Mouse (Mus musculus) lung, postnatal 25 days (tissue): ENCODE data around the gene Erbb3.
"Not testable (repeated sequence)": the region's sequence is repeated elsewhere in the genome, so short reads cannot be mapped to it uniquely, and the experiment has no call there.

ENCODE experiments used
- DNase-seq: peaks from one replicate; pipeline ENCODE4 v3.0.0; 2022; ENCODE audit warnings: low spot score

Erbb3 gene

DNA sequence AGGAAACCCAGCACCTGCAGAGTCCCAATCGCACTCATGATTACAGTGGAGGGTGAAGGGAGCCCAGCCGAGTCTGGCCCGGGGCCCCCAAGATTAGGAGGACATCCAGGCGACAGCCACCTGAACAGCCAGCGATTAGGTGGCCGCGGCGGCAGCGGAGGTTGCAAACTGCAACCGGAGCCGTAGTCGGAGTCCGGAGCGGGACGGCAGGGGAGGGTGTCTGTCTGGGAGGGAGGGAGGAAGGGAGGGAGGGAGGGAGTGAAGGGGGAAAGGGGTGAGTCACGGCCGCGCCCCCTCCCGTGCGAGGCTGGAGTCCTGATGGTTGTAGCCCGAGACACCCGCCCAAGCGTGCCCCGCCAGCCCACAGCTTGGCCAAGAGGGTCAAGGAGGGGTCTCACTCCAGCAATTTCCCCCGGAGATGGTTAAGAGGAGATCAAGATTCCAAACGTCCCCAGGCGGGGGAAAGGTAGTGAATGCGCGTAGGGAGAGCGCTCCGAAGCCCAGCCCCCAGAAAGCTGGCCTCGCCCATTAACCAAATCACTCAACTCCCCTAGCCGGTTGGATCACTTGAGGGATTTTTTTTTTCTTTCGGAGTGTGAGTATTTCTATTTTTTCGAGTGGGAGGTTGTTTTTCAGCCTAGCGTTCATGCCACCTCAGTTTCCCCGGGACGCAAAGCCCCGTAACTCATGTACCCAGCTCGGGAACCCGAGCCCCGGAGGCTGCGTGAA is at the start of gene Erbb3:
Gene Erbb3 (minus strand): TSS at position 189 of the 729 bp plus-strand sequence.
- peak; percentile 77 for DNase-seq

DNA sequence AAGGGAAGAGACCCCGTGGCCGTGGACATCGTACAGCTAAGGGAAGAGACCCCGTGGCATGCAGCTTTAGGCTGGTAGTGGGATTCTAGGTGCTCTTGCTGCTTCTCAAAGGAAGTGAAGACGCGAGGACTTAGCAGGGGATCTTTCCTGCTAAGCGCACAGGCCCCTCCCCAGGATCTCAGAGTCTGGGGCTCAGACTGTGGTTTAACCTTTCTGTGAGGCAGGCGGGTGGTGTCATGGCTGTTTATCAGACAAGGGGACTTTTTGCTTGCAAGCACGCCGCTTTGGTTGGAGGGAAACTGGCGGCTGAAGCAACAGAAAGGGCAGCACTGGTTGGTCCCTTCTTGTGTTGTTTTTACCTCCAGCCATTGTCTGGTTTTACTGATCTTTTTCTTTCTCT is 47.6 kb upstream of the Erbb3 start:
- peak; percentile 29 for DNase-seq

DNA sequence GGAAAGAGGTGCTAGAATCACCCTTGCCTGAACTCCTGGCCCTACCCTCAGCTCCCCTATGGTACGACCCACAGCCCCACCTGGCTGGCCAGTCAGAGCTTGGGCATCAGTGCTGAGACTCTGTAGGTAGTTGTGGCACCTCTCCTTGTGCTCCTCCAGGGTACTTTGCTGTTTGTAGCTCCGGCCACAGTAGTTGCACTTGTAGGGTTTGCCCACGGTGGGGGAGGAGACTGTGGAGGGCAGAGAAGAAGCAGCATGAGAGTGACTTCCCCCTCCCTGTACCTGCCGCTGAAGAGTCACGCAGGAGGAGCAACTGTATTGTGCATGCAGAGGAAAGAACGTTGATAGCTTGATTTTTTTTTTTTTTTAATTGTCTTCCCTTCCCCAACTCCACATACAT is 47.1 kb upstream of the Erbb3 start:
- DNase-seq, result no peak

DNA sequence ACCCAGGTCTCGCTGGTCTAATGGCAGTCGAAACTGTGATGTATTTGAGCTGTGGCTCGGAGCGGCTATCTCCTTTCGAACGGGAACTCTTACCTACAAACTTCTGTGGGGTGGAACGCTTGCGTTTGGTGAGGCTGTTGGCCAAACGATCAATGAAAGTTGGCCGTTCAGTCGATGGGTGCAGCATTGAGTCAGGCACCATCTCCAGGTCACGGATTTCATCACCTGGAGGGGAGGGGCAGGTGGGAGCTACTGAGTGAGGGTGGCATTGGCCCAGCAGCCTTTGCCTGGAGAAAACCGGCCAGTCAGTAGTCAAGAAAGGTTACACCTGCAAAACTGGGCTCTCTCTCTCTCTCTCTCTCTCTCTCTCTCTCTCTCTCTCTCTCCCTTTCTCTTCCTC is 46.2 kb upstream of the Erbb3 start:
- no peak for DNase-seq

DNA sequence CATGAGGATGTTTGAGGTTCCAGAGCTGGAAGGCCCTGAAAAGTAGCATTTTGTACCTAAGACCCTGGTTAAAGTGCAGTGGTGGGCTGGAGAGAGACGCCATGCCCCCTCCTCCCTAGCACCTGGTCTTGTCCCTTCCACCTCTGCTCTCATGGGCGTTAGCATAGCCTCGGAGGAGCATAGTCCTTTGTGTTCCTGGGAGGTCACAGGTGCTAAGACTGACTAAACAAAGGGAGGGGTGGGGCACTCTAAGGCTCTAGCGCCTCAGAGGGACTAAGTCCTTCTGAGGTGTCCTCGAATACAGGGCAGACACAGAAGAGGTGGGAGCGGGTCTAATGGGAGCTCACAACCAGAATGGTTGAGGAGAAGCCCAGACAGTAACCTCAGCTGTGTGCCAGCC is 42.1 kb upstream of the Erbb3 start:
- no peak for DNase-seq

DNA sequence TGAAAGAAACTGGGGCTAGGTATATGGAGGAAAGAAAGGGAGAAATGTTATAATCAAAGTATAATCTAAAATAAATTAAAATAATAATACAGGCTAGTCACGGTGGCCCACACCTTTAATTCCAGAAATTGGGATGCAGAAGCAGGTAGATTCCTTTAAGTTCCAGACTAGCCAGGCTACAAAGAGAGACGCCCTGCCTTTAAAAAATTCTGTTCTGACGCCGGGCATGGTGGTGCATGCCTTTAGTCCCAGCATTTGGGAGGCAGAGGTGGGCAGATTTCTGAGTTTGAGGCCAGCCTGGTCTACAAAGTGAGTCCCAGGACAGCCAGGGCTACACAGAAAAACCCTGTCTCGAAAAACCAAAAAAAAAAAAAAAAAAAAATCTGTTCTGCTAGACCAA is 40.9 kb upstream of the Erbb3 start:
- DNase-seq, result not testable (repeated sequence)

DNA sequence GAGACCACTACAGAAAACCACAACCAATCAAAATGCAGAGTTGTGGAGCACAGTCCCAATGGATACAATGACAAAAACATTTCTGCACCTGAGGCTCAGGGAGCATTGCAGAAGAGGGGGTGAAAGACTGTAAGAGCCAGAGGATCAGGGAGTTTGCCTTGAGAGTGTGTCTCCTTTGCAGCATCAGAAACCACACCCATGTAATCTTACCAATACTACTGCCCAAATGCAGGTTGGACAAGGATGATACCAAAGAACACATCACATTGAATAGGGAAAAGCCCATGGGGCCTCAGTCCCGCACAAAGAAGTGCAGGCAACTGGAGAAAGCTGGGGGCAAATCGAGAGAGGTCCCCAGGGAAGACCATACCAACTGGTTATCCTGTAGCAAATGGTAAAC is 40.3 kb upstream of the Erbb3 start:
- no peak for DNase-seq

DNA sequence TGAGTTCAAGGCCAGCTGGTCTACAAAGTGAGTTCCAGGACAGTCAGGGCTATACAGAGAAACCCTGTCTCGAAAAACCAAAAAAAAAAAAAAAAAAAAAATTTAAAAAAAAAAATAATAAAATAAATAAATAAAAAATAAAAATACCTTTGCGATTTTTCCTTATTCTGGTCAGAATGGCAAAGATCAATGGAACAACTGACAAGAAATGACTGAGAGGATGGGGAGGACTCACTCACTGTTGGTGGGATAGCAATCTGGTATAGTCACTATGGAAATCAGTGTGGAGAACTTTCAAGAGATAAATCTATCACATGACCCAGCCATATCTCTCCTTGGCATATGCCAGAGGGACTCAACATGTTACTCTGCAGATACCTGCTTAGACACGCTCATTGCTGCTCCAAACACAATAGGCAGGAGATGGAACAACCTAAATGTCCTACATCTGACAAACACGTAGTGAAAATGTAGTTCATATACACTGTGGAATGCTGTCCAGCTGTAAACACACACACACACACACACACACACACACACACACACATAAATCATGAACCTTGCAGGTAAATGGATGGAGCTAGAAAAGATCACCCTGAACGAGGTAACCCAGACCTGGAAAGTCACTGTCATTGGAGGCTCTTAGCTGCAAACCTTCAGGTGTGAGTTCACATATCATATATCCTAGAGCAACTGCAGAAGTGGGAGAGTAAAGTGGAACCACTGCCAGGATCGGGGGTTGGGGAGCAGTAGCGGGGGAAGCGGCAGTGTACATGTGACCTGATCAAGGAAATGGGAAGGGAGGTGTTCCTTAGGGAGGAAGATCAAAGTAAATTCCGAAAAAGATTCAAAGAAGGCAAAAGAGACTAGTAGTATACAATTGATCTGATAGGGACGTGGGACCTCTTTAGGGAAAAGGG is 38.2 kb upstream of the Erbb3 start:
- DNase-seq, result no peak

DNA sequence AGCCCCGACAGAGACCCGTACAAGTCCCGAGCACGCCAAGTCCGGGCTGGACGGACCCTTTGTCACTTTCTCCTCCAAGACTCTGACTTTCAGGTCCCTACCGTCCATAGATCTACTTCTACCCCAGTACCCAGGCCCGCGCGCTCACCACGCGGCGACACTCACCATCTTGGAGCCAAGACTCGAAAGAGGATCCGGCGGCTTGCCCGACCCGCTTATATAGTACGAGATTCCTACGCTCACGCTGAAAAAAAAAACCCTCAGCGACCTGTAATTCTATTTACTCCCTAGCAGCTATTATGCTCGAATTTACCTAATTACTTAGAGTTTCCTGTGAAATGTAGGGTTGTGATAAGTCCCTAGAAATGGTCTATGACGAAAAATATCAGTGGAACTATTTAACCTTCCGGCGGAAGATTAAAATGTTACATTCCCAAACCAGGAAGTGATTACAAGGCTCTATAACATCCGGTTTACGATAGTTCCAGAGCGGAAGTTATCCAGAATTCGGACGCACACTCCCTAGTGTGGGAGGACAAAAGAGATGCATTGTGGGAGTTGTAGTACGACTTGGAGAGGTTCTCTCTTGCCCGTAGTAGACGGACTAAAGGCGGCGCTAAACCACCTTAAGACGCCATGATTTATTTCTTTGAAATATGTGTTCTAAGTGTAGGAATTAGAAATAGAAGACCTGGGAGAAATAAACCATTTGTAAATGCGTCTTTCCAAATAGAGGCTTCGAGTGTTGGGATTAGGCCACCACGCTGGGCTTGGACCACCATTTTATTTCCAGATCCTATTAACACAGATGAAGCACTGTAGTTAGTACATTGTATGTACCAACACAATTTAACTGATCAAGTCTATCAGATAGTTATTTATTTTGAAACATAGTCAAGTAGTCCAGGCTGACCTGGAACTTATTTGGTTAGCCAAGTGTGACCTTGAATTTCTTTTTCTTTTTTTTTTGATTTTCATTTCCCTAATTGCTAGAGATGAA is 37.2 kb upstream of the Erbb3 start, which contains the start of gene Rps26:
Gene Rps26 (minus strand): TSS at position 437 of the 1,000 bp plus-strand sequence.
- peak; percentile 98 for DNase-seq

DNA sequence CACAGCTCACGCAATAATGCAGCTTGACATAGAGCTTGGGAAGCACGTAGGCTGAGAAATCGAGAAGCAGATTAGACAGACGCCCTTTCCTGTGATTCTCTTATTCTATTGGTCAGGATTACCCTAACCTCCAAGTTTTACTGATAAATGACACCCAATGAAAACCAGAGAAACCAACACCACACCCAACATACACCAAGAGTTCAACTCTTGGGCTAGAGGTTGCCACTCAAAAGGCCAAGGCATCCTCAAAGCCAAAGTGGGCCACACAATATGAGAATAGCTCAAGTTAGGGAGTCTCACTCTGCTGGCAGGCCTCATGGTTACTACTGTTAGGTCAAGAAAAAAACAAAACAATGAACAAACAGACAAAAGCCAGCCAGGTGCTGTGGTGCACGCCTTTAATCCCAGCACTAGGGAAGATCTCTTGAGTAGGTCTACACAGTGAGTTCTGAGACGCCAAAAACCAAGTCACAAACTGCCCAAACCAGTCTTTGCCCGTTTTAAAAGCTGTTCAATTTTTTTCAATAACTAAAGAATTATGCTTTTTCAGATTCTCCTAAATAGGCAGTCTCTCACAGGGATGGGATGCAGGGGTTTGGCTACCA is 35.9 kb upstream of the Erbb3 start:
- DNase-seq, result no peak

DNA sequence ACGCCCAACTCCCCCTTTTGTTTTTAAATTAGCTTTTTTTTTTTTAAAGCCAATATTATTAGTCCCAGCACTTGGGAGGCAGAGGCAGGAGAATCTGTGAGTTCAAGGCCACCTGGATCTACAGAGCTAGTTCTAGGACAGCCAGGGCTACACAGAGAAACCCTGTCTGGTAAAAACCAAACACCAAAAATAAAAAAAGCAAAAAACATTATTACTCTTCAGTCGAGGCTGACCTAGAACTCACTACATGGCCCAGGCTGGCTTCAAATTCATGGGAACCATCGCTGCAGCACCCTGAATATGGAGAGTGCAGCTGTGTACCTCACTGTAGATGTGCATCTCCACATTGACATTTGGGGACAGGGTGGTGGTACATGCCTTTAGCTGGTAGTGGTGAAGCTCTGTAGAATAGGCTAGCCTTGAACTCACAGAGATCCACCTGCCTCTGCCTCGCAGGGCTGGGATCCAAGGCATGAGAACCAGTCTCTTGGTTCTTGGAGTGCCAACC is 33.7 kb upstream of the Erbb3 start:
- DNase-seq, result not testable (repeated sequence)

DNA sequence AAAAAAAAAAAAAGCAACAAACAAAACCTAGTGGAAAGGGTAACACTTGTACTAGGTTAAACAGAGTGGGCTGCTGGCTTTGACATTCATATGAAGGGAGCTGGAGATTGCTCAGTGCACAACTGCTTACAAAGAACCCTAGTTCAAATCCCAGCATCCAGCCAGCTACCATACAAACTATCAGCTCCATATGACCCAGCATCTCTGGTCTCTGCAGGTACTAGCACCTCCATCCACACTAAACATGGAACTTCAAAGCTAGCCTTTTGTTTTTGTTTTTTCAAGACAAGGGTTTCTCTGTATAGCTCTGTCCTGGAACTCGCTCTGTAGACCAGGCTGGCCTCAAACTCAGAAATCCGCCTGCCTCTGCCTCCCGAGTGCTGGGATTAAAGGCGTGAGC is 33.2 kb upstream of the Erbb3 start:
- no peak for DNase-seq

DNA sequence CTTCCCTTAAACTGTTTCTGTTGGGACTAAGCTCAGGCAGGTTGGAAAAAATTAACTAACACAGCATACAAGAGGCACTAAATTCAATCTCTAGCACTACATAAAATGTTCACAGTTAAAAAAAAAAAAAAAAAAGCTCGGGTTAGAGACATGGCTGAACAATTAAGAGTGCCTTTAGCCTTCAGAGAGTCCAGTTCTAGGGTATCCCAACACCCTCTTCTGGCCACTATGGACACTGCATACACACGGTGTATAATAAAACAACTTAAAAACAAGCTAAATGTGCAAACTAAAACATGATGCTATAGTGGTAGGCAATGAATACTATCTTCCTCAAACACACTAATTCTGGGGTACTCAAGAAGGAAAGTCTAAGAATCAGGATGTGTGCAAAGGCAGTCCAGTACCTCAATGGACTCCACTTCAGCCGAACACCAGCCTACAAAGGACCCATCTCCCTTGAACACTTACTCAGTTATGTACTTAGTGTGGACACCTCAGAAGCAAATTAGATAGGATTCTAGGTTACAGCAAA is 32.6 kb upstream of the Erbb3 start:
- DNase-seq, result no peak

DNA sequence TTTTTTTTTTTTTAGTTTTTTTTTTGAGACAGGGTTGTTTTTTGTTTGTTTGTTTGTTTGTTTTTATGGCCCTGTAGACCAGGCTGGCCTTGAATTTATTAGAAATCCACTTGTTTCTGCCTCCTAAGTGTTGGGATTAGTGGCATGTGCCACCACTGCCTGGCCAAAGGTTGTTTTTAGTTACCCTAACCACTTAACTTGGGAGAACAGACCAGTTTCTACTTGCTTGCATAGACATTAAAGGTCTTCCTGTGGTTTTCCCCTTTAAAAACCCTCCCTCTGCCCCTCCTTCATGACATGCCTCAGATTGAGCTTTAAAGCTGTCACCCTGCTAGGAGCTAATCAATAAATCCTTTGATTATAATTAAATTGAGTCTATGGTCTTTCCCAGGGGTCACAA is 30.8 kb upstream of the Erbb3 start:
- DNase-seq, result no peak

DNA sequence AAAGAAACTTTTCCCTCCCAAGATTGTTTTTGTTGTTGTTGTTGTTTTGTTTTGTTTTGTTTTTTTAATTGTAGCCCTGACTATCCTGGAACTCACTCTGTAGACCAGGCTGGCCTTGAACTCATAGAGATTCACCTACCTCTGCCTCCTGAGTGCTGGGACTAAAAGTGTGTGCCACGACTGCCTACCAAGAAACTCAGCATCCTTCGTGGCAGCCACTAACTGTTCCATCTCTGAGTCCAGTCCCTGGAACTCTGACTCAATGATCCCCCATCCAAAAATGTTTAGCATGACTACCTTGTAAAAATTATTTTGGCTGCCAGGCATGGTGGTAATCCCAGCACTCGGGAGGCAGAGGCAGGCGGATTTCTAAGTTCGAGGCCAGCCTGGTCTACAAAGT is 29.7 kb upstream of the Erbb3 start:
- not testable (repeated sequence) for DNase-seq

DNA sequence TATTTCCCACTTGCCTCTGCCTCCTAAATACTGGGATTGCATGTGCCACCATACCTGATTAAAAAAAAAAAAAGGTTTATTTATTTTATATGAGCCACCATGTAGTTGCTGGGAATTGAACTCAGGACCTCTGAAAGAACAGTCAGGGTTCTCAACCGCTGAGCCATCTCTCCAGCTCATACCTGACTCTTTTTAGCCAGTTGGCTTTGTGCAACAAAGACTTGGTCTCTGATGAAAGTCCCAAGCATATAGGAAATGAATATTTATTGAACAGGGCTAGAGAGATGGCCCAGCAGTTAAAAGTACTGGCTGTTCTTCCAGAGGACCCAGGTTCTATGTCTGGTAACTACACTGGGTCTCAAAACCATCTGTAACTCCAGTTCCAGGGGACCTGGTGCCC is 29.1 kb upstream of the Erbb3 start:
- DNase-seq, result no peak

DNA sequence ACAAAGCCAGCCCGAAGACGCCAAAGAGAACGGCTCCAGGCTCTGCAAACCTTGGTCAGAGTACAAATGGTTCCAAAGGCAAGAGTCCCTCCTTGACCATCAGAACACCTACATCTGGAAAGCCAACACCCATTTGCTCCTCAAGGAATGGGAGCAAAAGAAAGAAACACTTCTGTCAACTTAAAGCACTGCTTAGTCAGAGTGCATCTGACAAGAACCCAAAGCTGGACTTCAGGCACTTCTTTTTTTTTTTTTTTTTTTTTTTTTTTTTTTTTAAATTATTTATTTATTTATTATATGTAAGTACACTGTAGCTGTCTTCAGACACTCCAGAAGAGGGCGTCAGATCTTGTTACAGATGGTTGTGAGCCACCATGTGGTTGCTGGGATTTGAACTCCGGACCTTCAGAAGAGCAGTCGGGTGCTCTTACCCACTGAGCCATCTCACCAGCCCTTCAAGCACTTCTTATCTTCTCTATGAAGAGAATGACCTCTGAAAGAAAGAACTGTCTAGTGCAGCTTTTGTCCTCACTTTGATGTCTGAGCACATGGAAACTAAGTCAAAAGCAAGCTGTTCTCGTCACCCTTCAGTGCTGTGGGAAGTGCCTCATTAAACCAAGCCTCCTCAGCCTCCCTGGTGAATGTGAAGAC is 26.5 kb upstream of the Erbb3 start:
- DNase-seq, result not testable (repeated sequence)

DNA sequence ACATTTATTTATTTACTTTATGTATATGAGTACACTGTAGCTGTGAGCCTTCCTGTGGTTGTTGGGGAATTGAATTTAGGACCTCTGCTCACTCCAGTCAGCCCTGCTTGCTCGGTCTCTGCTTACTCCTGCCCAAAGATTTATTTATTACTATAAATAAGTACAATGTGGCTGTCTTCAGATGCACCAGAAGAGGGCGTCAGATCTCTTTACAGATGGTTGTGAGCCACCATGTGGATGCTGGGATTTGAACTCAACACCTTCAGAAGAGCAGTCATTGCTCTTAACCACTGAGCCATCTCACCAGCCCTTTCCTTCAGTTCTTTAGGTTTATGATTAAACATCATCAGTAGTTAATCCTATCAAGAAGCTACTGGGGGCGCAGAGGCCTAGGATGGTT is 25.5 kb upstream of the Erbb3 start:
- no peak for DNase-seq

DNA sequence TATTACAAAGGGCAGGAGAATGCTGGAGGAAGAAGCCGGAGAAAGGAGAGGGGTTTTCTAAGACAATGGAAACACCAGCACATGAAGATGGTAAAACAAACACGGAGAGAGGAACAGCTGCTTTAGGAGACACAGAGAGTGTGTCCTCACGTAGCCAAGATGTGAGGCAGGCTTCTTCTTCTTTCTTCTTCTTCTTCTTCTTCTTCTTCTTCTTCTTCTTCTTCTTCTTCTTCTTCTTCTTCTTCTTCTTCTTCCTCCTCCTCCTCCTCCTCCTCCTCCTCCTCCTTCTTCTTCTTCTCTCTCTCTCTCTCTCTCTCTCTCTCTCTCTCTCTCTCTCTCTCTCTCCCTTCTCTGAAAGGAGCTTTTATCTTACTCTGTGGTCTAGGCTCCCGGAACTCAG is 24.4 kb upstream of the Erbb3 start:
- DNase-seq, result not testable (repeated sequence)

DNA sequence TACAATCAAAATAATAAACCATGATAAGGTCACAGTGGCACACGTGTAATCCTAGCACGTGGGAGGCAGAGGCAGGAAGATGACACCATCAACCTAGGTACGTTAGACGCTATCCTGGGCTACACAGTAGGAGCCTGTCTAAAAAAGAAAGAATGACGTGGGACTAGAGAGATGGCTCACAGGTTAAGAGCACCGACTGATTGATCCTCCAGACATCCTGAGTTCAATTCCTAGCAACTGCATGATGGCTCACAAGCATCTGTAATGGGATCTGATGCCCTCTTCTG is 23.6 kb upstream of the Erbb3 start:
- DNase-seq, result no peak
